Mouse (Mus musculus) E14TG2a.4 (cell line): ENCODE data around the gene Colq.

ENCODE experiments used
- CTCF ChIP-seq: conservative IDR thresholded peaks from 2 replicates; pipeline ENCODE4 v1.5.1; 2014; ENCODE audit warnings: low read length
- POU5F1 ChIP-seq: IDR thresholded peaks from 2 replicates; pipeline ENCODE4 v1.6.1; 2014; ENCODE audit warnings: low read length, borderline replicate concordance

DNA sequence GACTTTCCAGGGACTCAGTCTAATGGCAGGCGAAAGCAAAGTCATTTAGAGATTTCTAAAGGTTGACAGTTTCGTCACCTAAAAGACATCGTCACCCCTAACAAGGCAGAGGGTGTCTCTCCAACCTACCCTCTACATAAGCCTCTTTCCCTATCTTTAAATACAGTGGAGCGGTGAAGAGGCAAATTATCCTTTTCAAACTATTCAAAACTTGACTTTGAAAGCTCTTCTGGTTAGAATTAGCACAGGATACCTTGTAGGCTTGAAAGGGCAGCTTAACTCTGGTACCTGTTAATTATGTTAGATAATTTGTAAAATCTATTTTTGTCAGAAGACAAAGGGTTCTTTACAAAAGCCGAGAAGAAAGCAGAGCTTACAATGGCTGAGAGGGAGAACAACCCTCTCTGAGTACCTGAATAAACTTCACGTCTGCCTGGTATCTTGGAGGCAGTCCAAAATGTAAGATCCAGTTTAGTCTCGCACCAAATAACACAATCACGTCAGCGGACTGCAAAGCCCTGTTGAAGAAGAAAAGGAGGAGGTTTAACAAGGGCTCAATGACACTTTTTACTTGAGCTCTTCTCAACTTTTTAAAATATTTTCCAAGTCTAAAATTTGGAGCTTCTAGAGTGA lies 29.6 kb upstream of the Colq start:
- TF ChIP-seq CTCF: no peak
- TF ChIP-seq POU5F1: no peak
